Mouse (Mus musculus): ENCODE data around the gene Pgbd5. TPM values are rescaled to one million over a fixed set of nuclear protein-coding genes. Genes with fewer than 3 reads are reported as not detected.

Pgbd5 gene
- total RNA-seq (2021), result 100 to 1,000 TPM; 272 to 273 TPM
- long read RNA-seq, transcript Pgbd5-201 (7 exons, 2,824 nt), result major isoform, 598 of 678 reads
- long read RNA-seq, partial matches to known transcripts, result 29 of 678 reads
- long read RNA-seq, other reads (novel, unspliced or antisense), result 51 of 678 reads

DNA sequence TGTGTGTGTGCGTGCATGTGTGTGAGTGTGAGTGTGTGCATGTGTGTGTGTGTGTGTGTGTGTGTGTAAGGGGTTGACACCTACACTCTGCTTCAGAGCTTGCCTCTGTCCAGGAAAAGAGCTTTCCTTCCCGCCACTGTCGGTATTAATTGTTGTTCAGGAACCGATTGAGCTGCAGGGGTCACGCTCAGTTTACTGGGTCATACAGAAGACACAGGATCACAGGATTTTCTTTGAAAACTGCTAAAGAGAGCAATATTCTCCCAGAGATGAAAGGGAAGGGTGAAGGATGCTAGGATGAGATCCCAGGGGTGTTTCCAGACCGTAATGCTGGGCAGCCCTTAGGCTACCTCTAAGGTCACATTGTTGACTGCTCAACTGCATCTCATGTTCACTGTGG lies at the start of gene Pgbd5:
Gene Pgbd5 (minus strand): TSS at position 101 of the 400 bp plus-strand sequence.
- no peak for DNase-seq (ENCODE audit: low spot score in 2 of 2)

DNA sequence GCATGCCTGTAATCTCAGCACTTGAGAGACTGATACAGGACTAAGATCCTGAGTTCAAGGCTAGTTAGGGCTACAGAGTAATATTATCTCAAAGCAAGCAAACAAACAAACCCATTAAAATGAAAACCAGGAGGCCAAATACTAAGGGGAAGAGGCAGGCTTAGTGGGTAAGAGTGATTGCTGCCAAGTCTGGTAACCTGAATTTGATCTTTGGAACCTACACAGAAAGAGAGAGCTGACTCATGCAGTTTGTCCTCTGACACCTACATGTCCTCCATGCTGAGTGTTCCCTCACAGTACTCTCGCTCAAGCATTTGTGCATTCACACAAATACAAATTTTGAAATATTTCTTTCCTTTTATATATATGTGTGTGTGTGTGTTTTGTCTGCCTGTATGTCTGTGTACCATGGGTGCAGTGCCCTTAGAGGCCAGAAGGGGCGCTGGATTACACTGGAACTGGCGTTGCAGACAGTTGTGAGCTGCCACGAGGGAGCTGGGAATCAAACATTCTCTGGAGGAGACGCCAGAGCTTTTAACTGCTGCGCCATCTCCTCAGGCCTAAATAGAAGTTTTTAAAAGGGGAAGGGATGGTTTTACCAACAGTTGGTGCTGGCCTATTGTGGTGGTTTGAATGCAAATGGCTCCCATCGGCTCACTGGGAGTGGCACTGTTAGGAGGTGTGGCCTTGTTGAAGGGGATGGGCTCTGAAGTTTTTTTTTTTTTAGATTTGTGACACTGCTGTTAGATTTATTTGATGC lies 44.1 kb upstream of the Pgbd5 start:
- no peak for DNase-seq (ENCODE audit: low spot score in 2 of 2)

DNA sequence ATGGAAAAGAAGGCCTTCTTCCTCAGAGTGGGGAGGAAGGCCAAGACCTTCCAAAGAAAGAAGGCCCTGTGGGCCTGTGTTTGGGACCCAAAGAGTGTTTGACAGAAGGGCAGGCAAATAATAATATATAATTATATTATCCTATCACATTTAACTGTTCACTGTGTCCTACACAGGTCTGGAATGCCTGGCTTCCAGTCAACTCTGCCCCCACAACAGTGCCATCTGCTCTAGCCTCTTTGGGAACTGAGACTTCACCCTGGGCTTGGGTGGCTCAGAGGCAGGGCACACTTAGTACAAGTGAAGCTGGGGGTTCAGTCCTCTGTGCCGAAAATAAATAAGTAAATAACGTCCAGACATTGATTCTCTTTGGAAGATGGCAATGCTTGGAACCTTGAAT lies 43.3 kb upstream of the Pgbd5 start:
- peak; percentile 47 to 92 for DNase-seq (ENCODE audit: low spot score in 2 of 2)

DNA sequence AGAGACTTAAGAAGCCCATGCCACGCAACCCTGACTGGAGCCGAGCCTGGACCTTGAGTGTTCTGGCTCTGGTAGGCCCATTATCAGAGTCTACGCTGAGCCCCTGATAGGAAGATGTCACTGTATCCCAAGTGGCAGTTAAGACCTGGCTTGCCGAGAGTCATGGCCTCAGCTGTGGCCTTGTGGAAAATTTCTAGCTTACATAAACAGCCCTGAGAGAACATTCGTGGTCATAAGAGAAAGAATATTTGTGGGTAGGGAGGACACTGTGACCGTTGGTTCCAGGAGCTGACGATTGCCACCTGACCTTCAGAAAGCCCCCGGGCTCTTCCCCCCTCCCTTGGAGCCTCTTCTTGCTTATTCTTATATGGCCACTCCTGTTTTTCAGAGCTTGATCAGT lies 40.9 kb upstream of the Pgbd5 start:
- DNase-seq (ENCODE audit: low spot score in 2 of 2), result no peak

- DNase-seq (ENCODE audit: low spot score in 2 of 2), result no peak
Measured at GRCm38 (mm10) chr8:124479251-124479650, 39.8 kb upstream of the Pgbd5 start.

- DNase-seq (ENCODE audit: low spot score in 2 of 2), result peak; percentile 84 to 93
Measured at GRCm38 (mm10) chr8:124476701-124477100, 37.2 kb upstream of the Pgbd5 start.

- DNase-seq (ENCODE audit: low spot score in 2 of 2), result no peak
Measured at GRCm38 (mm10) chr8:124475690-124476089, 36.2 kb upstream of the Pgbd5 start.

DNA sequence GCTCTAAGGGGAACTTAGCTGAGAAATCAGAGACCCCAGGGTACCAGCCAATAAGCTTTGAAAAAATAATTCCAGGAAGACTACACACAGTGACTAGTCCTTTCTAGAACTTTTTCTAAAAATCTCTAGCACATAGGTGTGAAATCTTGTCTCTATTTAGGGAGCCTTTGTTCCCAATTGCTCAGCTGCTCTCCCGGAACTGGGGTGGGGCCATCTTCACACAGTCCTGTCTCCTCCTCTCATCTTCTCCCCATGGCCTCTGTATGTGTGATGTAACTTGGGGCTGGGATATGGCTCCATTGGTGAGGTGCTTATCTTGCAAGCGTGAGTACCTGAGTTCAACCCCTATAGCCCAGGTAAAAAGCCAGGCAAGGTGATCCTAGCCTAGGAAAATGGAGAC lies 25.2 kb upstream of the Pgbd5 start:
- DNase-seq (ENCODE audit: low spot score in 2 of 2), result no peak

DNA sequence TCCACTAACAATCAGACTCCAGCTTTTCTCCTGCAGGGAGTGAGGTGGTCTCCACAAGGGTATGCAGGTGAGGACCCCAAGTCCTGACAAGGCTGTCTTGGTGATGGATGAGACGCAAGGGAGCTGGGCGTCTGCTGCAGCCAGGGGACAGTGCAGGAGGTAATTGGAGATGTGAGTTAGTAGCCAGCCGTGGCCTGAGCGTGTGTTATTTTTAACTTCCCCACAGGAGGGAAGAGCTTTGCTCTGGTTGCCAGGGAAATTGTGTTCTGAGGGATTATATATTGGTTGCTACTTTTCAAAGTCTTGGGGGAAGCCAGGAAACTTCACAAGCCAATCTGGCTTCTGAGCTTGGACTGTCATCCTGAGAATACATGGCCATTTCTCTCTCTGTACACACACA lies 23.7 kb upstream of the Pgbd5 start:
- no peak for DNase-seq (ENCODE audit: low spot score in 2 of 2)

DNA sequence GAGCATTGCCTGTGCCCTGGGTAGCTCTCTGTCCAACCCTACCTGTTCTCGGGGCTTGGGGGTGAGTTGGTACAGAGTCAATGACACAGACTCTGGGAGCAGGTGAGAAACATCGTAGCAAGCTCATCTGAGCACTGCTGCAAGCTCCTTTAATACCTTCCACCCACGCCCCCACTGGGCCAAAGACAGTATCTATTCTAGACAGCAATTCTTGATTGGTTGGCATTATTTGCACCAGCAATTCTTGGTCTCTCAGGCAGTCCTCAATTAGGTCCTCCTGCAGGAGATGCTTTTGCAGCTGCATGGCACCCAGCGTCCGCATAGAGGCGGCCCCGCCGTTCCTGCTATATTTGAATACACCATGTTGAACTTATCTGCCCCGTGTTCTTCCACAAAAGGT lies 22.7 kb upstream of the Pgbd5 start:
- DNase-seq (ENCODE audit: low spot score in 2 of 2), result no peak

DNA sequence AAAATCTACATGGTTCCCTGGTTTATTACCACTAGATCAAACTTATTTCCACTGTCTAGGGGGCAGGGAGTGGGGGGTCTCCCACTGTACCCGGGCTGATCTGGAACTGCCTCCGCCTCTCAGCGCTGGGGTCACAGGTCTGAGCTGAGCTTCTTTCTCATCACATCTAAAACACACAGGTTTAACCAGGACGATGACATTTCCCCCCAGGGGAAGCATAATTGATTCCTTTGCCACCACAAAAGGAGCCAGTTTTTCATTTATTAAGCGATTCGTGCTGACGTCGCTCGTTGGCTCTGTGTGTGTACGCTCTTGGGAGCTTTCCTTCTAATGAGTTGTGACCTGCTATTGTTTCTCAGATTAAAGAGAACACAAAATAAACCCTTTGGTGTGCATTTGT lies 21.6 kb upstream of the Pgbd5 start:
- no peak for DNase-seq (ENCODE audit: low spot score in 2 of 2)

DNA sequence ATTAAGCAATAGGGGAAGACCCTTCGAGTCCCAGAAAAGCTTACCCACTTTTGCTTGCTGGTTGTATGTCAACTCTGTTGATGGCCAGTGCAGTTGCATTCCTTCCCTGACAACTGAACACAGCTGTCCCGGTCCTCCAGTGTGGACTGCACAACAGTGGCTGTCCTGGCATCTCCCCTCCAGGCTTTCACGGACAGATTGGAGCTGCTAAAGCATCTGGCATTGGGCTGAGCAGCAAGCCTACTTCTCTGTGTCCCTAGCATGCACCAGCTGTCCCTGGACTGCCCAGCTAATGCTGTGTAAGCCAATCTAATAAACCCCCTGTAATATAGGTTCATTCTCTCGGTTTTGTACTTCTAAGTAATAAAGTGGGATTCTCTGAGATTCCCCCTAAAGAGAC lies 21.2 kb upstream of the Pgbd5 start:
- DNase-seq (ENCODE audit: low spot score in 2 of 2), result no peak

DNA sequence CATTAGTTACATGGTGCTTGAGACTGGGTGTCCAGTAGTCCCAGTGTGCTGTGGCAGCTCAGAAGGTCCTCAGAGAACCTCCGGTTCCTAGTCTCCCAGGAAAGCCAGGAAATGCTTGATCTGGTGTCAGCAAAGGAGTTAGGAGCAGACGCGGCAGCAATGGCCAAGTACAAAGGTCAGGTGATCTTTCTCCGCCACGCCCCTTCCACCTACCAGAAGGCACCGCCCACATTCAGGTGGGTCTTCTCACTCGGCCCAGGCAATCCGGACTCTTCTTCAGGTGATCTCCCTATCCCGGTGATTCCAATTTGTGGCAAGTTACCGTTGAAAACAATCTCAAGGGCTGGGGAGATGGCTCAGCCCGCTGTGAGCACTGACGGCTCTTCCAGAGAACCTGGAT lies 20.2 kb upstream of the Pgbd5 start:
- no peak for DNase-seq (ENCODE audit: low spot score in 2 of 2)

- DNase-seq (ENCODE audit: low spot score in 2 of 2), result peak in 1 of 2 experiments; percentile 46
Measured at GRCm38 (mm10) chr8:124455359-124455758, 15.9 kb upstream of the Pgbd5 start.

DNA sequence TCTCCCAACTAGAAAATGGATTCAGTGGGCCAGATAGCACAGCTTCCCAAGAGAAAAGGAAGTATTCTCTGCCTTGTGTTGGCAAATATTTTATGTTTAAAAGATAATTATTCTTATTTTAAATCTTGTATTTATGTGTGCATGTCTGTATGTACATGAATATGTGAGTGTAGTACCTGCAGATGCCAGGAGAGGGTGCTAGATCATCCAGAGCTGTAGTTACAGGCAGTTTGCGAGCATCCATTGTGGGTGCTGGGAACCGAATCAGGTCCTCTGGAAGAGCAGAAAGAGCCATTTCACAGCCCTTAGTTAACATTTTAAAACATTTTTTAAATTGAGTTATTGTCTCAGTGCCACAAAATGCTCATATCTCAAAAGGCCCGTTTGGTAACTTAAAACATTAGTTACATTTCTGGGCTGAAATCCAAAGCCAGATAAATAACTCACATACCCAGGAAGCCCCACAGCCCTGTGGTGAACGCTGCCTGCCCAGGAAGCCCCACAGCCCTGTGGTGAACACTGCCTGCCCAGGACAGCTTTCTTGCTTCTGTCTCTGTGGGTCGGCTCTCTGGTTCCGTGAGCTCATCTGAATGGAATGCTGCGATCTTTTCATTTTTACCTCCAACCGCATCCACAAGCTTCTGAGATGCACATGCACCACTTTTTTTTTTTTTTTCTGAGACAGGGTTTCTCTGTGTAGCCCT lies 10.9 kb upstream of the Pgbd5 start:
- DNase-seq (ENCODE audit: low spot score in 2 of 2), result no peak

DNA sequence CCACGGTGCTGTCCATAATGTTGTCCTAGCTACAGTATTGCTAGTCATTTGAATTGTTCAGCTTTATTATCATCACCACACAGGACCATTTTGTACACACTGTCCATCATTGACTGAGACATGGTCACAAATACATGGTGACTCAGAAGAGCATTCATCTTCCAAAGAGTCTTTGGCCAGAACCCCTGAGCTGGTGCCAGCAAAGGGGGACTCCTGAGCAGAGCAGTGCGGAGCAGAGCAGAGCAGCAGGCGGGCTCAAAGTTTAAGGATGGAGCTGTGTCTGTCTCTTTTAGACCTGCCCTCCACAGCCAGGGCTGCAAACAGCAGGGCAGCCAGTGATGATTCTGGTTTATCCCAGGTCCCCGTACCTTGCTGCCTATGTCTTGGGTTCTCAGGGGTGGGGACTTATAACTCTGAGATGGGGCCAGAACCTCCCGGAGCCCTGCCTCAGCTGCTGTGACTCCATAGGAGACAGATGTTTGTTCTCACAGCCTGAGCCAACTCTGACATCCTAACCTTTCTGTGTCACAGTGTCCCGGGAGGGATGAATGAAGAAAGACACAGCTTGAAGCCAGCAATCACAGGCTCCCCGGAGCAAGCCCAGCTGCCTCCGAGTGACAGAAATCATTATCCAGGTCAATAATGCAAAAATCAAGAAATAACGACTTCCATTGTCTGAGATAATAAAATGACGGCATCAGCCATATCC lies 9.7 kb upstream of the Pgbd5 start:
- no peak for DNase-seq (ENCODE audit: low spot score in 2 of 2)

- no peak for DNase-seq (ENCODE audit: low spot score in 2 of 2)
Measured at GRCm38 (mm10) chr8:124436741-124437140, 2.7 kb downstream of the Pgbd5 start.

DNA sequence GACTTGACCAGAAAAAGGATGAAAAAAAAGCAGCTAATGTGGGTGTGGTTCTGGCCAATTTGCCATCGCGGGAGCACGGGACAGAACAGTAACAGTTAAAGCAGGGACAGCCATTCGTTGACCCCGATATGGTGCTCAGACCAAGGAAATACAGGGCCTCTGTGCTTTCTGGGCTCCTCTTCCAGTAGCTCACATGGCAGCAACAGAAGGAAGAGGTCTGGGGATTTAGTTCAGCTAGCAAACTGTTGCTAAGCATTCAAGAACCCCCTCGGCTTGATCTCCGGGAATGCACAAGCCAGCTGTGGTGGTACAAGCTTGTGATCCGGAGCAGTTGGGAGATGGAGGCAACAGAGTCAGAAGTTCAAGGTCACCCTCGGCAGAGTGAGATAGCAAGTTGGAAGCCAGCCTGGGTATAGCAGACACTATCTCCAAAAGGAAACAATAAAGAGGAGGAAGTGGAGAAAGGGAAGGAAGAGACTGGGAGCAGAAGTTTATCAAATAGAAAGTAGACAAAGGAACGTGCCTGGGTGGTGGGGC lies 3.7 kb downstream of the Pgbd5 start:
- DNase-seq (ENCODE audit: low spot score in 2 of 2), result no peak

DNA sequence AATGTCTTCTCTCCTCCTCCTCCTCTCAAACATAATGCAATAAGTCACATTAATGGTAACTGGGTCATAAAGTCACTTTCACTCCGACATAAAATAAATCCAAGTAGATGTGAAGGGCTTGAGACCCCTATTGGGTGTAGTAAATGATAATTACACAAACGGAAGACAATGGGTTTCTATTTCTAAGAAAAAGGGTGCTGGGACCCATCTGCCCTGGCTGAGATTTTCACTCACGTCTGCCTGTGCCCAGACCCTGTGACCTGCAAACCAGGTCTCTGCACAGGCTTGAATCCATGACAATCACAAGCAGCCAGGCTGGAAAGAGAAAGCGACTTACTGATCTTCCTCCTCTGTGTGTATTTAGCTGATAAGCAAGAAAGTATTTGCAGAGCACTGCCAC lies 4.3 kb downstream of the Pgbd5 start:
- DNase-seq (ENCODE audit: low spot score in 2 of 2), result no peak

- peak; percentile 98 to 99 for DNase-seq (ENCODE audit: low spot score in 2 of 2)
Measured at GRCm38 (mm10) chr8:124434126-124434790, 5.2 kb downstream of the Pgbd5 start.

Measured in layer of hippocampus, adult 18-20 months (tissue).